Mouse (Mus musculus): ENCODE data around the gene Flrt3. TPM values are rescaled to one million over a fixed set of nuclear protein-coding genes. Genes with fewer than 3 reads are reported as not detected.

Flrt3 gene
- total RNA-seq (2023), result not detected

DNA sequence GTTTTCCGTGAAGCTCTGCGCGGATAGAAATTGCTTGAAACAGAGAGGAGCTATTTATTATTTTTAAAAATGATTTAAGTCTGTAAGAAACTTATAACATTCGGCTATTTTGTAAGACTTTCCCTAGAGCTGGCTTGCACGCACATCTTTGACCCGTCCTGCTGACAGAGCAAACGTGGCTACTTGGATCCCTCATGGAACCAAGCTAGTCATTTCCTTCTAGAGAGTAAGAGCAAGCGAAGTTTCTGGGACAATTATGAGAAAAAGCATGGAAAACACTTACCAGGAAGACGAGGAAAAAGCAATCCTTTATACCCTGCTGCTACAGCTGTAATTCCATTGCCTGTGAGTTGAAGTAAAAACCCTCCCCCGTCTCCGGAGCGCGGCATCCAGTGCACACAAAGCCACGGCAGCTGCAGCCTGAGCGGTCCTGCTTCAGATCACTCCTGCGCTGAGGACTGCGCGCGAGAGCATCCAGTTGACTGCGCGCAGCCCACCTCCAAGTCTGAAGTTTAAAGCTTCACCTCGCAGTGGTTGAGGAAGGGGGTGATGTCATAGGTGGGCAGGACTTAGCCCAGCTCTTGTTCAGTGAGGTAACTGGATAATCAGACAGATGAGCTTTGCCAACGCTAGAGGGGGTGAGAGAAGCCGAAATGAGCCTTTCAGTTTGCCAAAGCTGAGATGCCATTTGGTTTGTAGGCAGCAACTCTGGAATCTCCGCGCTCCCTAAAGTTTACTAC, at the start of gene Flrt3:
TSS of gene Flrt3 (minus strand) at position 507 of the 740 bp plus-strand sequence.

